Mouse (Mus musculus) heart, postnatal 14 days (tissue): ENCODE data around the gene Ngdn. TPM values are rescaled to one million over a fixed set of nuclear protein-coding genes. Genes with fewer than 3 reads are reported as not detected.

ENCODE experiments used
- DNase-seq, 2 experiments: peaks; one replicate each; pipeline ENCODE4 v3.0.0; 2021 to 2022
- intact Hi-C: fragments of 180-260 bp; cut with DNase I; formaldehyde crosslinking; loops from one replicate; pipeline ENCODE4 v1.15.1; 2025
- microRNA-seq, 2 experiments: library from miRNA; unstranded; fragments of <30 nt; microRNA quantifications; one replicate each; pipeline ENCODE4 v1.2.0; 2021 to 2022
- total RNA-seq, 2 experiments: library from RNA; stranded (reverse); gene quantifications; 2 replicates each; pipeline ENCODE4 v1.2.3; 2021

Gene Ngdn
- total RNA-seq, 2 experiments from 2014 or later, result 23.4 to 28.4 TPM

DNA sequence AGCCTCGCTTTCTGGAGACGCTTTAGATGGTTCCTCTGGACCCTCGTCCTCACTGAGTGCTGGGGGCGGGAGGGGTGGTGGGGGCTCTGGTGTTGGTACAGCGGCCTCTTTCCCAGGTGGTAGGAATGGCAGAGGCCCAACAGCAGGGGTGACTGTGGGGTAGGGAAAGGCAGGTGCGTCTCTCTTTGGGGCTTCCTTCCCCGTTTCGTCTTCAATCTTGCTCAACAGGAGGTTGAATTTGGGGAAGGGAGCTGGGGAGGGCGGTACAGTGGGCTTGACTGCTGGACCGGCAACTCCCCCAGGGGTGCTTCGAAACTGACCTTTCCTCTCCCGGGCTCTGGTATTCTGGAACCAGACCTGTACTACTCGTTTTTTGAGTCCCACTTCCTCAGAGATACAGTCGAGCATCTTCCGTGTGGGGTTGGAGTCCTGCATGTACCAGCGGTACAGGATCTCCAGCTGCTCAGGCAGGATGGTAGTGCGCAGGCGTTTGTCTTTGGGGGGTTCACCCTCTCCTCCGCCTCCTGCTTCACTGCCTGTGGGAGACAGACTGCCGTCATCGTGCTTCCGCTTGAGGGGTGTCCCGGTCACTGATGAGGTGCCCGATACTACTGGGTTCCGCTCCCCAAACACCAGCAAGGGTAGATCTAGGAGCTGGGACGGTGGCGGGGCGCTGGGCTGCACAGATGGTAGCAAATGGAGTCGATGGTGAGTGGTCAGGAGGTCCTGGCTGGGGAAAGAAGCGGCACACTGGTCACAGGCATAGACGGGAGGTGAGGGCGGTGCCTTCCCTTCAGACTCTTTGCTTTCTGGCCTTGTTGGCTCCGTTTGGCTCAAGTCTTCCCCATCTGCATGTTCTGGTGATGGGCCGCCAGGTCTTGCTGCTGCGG, 49.5 kb downstream of the Ngdn start:
- intact Hi-C loops, result no loop called here
- DNase-seq, result no peak

DNA sequence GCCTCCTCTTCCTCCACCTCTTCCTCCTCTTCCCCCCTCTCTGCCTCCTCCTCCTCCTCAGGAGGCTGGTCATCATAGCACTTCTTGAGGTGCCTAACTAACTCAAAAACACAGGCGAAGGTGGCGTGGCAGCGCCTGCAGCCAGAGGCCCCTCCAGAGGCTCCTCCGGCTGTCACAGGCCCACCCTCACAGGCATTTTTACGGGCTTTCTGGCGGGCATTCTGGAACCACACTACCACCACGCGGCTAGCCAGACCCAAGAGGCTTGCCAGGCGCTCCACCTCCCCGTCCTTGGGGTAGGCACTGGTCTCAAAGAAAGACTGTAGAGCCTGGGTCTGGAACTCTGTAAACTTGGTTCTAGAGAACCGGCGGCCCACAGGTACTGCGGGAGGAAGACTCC, 50.1 kb downstream of the Ngdn start:
- intact Hi-C loops, result no loop called here

DNA sequence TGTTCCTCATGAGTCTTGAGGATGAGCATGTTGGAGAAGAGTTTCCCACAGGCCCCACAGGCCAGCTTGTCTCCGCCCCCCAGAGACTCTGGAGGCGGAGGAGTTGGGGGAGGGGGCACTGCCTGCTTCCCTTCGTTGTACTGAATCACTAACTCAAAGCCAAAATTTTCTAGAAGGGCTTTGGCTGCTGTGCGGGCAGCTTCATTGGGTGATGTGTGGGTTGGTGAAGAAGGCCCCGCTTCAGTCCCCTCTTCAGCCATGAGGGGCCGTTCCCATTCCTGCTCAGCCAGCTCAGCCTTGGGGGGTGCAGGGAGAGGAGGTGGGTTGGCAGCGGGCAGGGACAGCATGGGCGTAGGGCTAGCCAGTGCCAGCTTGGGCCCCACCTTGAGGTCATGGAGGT, 50.8 kb downstream of the Ngdn start:
- no peak for DNase-seq
- intact Hi-C loops, result no loop called here

More for the DNA sequence above, 50.1 kb downstream of the Ngdn start:
- no peak for DNase-seq

DNA sequence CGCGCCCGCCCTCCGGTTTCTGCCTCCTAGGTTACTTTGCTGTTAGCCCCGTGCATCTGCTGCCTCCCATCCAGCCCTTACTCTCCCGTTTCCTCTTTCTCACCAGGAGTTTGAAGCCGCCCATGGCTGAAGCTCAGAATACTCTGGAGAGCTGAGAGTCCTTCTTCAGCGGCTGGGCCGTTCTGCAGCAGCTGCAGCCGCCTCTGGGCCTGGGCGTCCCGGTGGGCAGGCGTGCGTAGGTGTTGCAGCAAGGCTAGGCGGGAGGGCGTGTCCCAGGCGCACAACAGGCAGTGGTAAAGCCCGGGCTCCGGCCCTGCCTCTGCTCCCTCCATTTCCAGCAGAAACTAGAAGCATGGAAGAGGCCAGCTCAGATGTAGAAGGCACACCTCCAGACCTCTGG, 56.5 kb downstream of the Ngdn start:
- no peak for DNase-seq
- intact Hi-C loops, result no loop called here

Small RNAs within 50 kb of the gene (microRNA-seq; reads per million reads assigned to microRNA genes)
- gene Mir208b, result 0.60 to 463 reads per million in 2 experiments

Other genes with a start within 250 kb of the Ngdn start
- gene Slc7a8, start 233.5 kb upstream of the Ngdn start, total RNA-seq, result 1 to 10 TPM; 3.2 to 3.7 TPM
- gene Rnf212b, start 201.3 kb upstream of the Ngdn start, total RNA-seq, result not detected
- gene Homez, start 144.5 kb upstream of the Ngdn start, total RNA-seq, result 1 to 10 TPM; 6.7 to 8.6 TPM
- gene Ppp1r3e, start 137.9 kb upstream of the Ngdn start, total RNA-seq, result 1 to 10 TPM; 2.8 to 5.2 TPM
- gene Bcl2l2, start 132.1 kb upstream of the Ngdn start, total RNA-seq, result 10 to 100 TPM; 35.1 to 39.2 TPM
- 1 to 10 TPM; 4.1 to 8.1 TPM for gene Gm20521, start 132.0 kb upstream of the Ngdn start, total RNA-seq
- gene Pabpn1, start 123.0 kb upstream of the Ngdn start, total RNA-seq, result 10 to 100 TPM; 66.9 to 77.6 TPM
- gene Slc22a17, start 102.3 kb upstream of the Ngdn start, total RNA-seq, result 1 to 10 TPM; 3.4 to 5.6 TPM
- gene Efs, start 89.3 kb upstream of the Ngdn start, total RNA-seq, result 1 to 10 TPM; 4.1 to 4.6 TPM
- gene Il25, start 82.8 kb upstream of the Ngdn start, total RNA-seq, result not detected
- under 1 TPM; 0.49 to 0.60 TPM for gene Cmtm5, start 79.2 kb upstream of the Ngdn start, total RNA-seq
- gene Myh6, start 48.5 kb upstream of the Ngdn start, total RNA-seq, result over 10,000 TPM; 23,215 to 24,603 TPM
- not detected for gene Gm17428, start 38.5 kb upstream of the Ngdn start, total RNA-seq
- 1,000 to 10,000 TPM; 2,004 to 2,187 TPM for gene Myh7, start 20.8 kb upstream of the Ngdn start, total RNA-seq
- gene Zfhx2, start 76.9 kb downstream of the Ngdn start, total RNA-seq, result 1 to 10 TPM; 2.5 to 3.3 TPM
- gene Thtpa, start 79.3 kb downstream of the Ngdn start, total RNA-seq, result 10 to 100 TPM in 1 of 2 experiments, 1 to 10 TPM in 1; 9.6 to 11.4 TPM
- gene Ap1g2, start 91.1 kb downstream of the Ngdn start, total RNA-seq, result 1 to 10 TPM; 4.6 to 5.4 TPM
- under 1 TPM; 0.10 to 0.36 TPM for gene Jph4, start 101.5 kb downstream of the Ngdn start, total RNA-seq
- not detected for gene Dhrs2, start 206.6 kb downstream of the Ngdn start, total RNA-seq